Mouse (Mus musculus): Measurements from ENCODE around the gene Ptpn13. TPM values are rescaled to one million over a fixed set of nuclear protein-coding genes. Genes with fewer than 3 reads are reported as not detected.

Ptpn13 gene
- 1 to 10 TPM; 4.8 to 6.2 TPM for total RNA-seq (2021)
- long read RNA-seq, experiment 1, partial matches to known transcripts, result 0 of 1 reads
- long read RNA-seq, experiment 1, other reads (novel, unspliced or antisense), result 1 of 1 reads
- long read RNA-seq, experiment 2, partial matches to known transcripts, result 1 of 2 reads
- long read RNA-seq, experiment 2, other reads (novel, unspliced or antisense), result 1 of 2 reads

DNA sequence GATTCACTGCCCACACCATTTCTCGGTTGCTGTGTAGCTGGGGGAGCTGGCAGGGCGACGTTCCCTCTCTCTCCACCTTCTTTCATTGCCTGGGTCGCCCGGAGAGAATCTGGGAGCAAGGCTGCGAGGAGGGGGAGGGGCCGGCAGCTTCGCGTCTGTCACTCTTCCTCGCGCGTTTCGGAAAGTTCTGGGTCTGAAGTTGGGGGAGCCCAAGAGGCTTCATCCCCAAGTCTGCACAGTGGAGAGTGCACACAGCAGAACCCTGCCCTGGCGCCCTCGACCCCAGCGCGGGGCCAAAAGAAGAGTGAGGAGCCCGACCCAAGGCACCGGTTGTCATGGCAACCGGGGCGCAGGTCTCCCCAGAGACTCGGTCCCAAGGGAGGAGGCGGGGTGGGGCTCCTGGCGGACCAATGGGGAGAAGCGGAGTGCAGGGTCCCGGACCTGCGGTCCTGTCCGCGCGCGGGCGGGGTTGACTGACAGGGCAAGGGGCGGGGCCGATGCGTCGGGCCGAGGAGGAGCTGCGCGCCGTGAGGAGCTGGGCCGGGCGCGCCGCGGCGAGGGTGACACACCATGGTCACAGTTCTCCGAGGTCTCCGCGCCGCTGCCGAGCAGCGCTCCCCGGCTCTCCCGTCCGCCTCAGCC is at the start of gene Ptpn13:
Ptpn13 (plus strand) TSS at position 515 of the 642 bp plus-strand sequence.
- peak; percentile 94 to 95 for DNase-seq

DNA sequence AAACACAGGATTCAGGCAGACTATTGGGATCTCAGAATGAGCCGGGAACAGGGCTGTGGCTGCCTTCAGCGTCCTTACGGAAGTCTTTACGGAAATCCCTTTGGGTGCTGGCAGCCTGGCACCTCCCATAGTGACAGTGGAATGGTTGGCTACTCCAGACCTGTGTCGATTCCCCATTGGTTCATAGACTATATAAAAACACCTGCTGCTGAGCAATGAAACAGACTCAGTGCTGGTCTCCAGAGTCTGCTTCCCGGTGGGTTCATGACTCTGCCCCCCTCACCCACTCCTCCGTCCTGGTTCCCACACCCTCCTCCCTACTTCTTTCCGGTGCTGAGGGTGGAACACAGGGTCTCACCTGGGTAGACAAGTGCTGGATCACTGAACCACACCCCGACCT is 49.8 kb upstream of the Ptpn13 start:
- no peak for DNase-seq

DNA sequence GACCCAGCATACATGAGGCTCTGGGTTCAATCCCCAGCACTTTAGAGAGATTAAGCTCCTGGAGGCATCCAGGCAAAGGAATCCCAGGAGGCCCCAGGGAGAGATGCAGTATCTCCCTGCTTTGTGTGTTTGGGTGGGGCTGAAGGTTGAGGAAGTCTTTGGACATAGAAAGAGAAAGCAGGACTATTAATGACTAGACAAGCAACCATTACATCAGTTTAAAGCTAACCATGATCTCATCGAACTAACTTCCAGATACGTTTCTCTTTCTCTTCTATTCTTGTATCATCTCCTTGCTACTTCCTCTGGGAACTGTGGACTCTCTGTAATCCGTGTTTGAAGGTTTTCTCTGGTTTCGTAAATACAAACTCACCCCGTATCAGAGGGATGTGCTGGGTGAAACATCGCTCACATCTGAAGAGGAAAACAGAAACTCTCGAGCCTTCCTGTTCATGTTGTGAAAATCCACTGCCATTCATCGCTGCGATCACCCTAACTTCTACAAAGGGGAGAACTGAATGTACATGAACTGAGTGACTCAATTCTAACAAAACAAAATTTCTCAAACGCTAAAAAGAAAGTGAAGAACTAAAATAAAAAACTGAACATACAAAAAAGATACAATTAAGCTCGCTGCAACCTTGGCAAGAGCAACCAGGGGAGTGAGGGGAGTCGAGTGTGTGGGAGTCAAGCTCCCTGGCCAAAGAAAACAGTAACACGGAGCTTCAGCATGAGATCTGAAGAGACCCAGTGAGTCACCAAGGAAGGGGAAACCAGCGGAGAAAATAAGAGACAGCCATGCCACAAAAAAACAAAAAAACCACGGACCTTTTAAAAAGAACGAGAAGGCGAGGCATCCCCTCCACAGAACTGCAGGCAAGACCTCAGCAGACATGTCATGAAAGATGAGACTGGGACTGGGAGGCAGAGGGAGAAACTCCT is 48.4 kb upstream of the Ptpn13 start:
- DNase-seq, result peak; percentile 47 to 52

DNA sequence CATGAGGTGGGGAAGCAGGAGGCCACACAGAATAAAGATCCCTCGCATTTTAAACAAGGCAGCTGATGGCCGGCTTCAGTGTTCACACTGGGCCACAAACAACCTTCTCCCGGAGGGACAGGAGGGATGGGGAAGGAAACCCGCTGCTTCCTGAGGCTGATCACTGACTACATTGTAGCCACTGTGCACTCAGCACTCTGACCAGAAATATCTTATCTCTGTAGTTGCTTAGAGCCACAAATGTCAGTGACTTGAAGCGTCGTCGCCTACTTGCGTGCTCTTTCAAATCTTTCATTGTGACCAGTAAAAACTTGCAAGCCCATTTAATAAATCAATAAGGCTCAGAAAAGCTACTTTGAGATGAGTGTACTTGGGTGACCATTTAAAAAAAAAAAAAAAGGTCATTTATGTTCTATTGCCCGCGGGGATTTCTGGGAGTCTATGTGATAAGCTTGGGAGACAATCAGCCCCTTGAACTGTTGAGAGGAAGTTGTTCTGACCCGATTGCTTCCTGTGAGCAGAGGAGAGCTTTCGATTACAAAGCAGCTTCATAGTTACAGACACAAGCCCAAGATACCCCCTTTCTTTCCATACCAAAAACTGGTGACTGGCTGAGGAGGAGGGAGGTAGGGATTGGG is 47.4 kb upstream of the Ptpn13 start:
- no peak for DNase-seq

DNA sequence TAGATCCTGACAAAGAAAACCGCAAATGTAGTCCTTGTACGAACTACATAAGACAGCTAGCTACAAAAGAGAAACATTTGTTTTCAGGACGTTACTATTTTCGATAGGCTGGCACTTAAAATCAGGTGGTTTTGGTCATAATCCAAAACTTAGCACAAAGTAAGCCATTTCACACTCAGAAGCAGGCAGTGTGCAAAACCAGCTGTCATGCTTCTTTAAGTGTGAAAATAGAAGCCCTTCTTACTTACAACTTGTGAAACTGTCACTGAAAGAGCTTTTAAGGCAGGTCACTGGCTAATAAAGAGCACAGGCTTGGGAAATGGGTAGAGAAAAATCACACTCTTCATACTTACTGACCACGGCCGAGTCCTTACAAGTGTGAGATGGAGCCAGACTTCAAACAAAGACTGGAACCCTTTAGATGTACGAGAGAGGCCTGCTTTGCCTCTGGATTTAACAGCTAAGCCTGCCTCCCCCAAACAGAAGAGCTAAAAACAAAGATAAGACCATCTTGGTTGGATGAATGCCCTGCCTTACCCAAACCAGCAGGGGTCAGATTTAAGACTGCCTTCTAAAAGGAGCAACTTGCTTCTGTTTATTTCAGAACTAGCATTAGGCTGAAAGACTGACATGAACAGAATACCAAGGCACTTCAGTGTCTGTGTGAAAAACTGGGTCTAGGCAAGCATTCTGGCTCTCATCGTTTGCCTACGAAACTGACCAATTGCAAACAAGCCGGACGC is 44.0 kb upstream of the Ptpn13 start:
- DNase-seq, result no peak

DNA sequence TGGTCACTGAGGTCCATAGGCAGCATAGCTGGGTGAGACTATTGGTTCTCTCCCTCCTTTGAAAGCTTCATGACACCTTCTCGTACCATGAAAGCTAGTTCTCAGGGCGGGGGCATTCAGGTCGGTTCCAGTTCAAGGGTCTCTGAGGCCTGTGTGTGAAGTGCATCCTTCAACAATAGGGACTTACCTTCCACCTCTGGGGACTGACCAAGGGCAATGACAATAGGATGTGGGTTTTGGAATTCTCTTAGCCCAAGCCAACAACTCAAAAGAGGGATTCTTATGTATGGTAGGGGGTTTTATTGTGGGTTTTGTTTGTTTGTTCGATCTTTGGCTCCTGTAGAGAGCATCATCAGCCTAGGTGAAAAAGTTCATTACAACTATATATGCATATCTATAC is 42.0 kb upstream of the Ptpn13 start:
- no peak for DNase-seq

DNA sequence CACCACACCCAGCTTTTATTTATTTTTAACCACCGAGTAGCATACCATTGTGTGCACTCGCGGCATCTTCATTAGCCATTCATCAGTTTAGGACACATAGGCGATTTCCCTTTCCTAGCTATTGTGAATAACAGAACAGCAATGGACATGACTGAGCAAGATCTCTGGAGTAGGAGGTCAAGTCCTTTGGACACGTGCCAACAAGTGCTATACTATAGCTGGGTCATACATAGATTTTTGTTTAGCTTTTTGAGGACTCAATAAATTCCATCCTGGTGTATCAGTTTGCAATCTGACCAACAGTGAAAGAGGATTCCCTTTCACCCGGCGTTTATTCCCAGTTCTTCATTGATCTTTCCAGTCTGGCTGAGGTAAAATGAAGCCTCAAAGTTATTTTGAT is 41.0 kb upstream of the Ptpn13 start:
- no peak for DNase-seq

DNA sequence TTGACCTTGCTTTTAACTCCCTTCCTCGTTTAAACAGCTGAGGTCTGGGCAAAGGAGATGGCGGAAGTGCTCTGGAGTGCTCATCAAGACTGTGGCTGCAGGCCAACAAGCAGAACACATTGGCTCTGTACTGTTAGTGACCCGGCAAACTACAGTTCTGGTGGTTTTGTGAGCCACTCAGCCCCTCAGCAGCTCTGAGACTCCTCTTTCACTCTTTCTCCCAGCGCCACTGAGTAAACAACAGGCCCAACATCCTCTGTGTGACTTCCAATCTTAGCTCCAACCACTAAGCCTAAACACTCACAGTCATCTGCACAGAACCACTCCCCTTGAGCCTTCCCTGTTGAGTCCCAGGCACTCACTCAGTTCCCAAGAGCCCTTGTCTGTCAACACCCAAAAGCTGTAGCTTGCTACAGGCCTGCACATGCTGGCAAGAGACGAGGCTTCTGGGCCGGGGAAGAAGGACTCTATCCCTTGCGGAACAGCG is 37.4 kb upstream of the Ptpn13 start:
- peak; percentile 77 to 89 for DNase-seq

DNA sequence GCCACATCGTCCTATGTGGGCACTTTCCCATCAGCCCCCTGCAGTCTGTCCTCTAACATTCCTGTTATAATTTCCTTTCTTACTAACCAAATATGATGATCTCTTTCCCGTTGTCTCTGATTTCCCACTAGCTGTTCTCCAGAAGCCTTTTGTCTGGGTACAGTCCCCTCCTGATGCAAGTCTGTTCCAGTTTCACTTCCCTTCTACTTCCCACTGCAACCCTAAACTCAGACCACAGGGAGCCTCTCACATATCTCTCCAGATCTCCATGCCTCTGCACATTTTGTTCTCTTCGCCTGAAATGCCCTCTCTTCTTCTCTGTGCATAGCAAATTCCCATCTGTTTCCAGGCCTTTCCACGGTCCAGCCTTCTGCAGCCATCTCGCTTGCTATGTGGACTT is 35.6 kb upstream of the Ptpn13 start:
- DNase-seq, result peak in 1 of 2 experiments; percentile 48

DNA sequence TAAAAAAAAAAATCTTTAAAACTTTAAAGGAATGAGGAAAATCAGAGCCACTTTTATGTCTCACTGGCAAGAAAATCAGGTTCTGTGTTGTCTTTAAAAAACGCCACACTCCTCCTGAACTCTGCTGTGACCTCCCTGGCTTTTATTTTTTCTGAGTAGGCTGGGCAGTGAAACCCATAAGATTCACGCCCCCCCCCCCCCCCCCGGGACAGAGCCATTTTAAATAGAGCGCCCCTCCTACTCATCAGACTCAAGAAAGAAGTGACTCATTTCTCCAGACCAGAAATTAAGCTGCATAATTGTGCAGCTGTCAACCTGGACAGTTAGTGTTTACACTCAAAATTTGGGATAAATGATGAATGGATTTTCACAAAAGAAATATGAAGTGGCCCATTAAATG is 31.8 kb upstream of the Ptpn13 start:
- DNase-seq, result no peak

DNA sequence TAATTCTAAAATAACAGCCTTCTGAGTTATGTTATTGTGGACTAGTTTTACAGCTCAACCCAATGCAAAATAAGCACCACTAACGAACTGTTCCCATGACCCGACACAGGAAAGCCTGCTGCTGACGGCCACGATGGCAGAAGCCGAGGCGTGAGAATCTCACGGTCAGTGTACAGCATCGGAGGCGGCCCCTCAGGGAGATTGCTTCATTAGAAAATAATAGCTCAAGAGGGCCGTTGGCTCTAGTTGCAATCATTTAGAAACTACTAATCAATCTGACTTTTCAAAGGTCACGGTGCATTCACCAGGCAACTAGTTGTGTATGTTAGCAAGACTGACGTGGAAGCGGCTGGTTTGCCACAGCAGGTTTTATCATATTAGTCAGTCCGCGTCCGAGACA is 31.2 kb upstream of the Ptpn13 start:
- DNase-seq, result no peak

DNA sequence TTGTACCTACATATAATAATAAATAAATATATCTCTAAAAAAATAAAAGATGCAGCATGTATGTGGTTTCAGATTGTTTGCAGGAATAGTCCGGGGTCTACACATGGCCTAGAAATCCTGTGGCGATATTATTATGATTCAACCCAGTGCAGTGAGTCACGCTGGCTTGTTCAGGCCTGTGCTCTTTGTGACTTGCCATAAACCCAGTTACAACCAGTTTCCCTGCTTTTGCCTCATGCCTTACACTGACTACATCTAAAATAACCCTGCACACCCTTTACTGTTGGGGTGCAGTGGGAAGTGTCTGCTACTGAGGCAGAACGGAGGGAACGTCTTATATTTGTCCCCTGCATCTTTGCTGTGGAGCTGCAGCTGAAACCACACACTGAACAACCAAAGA is 29.3 kb upstream of the Ptpn13 start:
- no peak for DNase-seq

DNA sequence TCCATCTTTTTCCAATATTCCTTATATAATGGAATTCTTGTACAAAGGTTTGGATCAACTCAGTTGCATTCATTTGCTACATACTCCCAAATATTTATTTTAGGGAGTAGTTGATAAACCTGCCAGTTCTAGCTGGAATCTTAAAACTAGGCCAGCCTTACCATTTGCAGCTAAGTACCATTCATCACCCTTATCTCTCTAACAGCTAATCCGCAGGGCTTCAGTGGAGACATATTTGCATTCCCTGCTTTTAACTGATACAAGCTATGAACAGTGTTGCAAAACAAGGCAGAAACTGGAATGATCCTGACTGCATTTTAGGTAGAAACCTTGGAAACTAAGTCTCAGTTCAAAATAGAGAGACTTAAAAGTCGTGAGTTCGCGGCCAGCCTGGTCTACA is 27.6 kb upstream of the Ptpn13 start:
- DNase-seq, result no peak

DNA sequence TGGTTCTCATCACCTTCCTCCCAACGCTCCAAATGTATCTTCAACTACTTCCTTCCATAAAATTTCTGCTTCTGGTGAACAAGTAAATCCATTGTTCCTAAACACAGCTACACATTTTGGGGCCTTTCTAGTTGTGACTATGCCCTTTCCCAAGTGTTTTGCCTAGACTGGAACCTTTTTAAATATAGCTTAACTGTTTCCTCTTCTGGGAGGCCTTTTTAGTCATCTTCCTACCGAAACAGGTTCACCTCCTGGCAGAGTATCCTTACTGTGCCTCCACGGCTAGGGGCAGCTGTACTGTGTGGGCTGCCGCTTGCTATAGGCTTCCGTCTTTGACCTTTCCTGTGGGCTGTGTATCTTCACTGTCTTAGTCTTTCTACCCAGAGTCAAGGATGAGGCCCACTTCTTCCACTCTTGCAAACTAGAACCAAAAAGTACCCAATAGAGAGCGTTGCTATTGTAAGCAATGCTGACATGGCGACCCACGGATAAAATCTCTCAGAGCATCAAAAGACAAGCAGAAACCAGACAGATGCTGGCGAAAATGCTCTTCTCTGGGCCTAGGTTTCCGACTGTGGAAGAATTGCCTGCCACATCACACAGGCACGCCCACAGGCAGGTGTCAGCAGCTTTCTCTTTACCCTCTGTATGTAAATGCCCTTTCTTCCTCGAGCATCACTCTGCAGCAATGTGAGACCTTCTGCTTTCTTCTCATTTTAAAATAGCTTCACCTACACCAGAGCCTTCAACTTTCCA is 20.6 kb upstream of the Ptpn13 start:
- DNase-seq, result no peak

DNA sequence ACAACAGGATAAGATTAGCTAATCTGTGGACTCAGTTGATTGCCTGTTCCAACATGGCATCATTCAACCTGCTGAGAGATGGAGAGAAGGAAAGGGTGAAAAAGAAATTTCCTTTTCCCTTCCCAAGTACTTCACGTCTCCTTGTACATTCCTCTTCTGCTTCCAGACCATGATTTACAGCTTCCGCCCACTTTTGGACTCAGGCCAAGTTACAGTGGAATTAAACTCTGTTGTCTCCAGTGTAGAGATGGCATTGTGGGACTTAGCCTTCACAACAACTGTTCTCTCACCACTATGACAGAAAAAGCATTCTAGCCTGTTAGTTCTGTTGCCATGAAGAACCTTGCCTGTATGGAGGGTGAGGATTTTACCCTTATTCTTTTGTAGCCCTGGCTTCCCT is 19.1 kb upstream of the Ptpn13 start:
- DNase-seq, result no peak

DNA sequence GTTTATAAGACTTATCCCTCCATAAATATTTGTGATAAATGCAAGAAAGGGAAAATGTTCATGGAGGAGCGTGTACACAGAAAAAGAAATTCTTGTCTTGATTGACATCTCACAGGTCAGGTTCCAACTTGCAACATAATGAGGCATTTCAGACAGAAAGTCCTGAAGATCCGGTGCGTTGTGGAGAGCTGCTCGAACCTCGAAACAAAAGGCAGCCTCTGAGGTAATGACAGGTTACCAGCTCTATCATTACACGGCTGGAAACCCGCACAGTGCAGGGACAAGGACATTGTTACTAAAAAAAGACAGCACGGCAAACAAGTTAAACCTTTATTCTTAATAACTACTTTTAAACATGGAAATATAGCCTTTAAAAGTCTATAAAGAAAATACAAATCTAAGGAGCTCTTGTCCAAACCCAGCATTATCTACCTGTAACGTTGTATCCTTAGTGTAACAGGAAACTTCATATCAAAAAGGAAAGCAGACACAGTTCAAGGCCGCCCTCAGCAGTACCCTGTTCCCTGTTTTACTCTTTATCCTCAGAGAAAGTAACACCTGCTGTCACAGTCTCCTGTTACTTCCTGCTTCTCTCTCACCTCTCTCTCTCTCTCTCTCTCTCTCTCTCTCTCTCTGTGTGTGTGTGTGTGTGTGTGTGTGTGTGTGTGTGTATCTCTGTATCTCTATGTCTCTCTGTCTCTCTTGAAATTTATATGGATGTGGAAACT is 12.8 kb upstream of the Ptpn13 start:
- no peak for DNase-seq

DNA sequence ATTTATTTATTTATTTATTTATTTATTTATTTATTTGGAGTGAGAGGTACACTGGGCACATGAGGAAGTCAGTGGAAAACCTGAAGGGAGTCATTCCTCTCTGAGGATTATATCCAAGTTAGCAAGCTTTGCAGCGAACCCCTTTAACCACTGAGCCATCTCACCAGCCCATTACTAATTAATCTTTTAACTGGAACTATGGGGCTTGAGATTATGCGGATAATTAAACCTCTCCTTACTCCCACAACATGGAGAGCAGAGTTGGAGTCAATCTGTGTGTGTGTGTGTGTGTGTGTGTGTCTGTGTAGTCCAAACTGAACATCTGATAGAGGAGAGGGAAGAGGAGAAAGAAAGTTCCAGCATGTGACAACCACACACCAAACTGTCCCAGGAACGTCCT is 10.4 kb upstream of the Ptpn13 start:
- DNase-seq, result no peak

DNA sequence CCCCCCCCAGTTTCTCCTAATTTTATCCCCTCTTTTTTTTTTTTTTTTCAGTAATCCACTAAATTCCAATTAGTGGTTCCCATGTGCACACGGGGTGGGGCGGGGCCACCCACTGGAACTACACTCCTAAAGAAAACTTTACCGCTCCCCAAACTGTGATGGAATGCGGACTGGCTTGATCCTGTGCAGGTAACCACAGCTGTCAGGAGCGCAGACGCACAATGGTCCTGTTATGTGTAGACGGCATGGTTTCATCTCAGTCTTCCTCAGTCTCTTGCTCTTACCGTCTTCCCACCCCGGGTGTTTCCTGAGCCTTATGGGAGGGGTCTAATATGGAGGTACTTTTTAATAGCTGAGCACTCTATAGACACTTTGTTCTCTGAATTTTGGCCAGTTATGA is 7.0 kb upstream of the Ptpn13 start:
- DNase-seq, result no peak

DNA sequence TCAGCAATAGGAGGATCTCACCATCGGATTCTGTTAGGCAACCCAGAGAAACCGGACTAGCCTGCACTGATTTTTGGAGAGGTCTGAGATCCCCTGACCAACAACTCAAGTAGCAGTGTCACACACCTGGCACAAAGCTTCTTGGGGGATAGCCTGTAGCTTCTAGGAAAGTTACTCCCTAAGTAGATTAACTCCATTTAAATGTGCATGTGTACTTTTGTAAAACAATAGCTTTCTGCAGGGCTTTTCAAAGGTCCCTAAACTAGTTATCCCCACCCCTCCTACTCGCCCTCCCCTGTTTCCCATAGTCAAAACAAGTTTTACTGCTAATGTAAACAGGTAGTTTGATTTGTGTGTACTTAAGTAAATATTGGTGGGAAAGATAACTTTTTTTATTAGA is 6.1 kb upstream of the Ptpn13 start:
- DNase-seq, result no peak

DNA sequence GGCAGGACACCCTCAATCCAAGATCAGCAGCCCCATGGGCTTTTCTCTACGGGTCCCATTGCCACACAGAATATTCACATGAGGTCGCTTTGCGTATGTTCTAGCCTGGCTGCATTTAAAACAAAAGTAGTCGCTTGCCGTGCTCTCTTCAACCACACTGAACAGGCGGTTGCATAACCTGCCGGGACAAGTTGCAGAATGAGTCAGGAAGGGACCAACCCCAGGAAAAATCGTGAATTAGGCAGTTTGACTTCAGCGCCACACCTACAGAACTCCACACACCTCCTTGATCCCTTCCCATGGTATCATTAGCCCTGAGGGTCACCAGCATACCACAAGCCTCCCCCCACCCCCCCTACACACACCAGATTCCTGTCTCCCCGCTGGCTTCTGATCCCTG is 4.4 kb upstream of the Ptpn13 start:
- DNase-seq, result peak in 1 of 2 experiments; percentile 13
